Mouse (Mus musculus): ENCODE data around the gene Sh2b1.

GRCm38 (mm10) chr7:126436851-126437250, 38.4 kb downstream of the Sh2b1 start:
- TF ChIP-seq CTCF (IDR thresholded peaks at IDR 0.05; ENCODE audit: insufficient read depth, low read depth, low read length) (peak; percentile 48; the same call in 1 of the 2 replicates), POLR2A (IDR thresholded peaks at IDR 0.05; ENCODE audit: insufficient read depth, low read depth, low read length) (no peak)

Measured in olfactory bulb, adult 2 months (tissue).